ENCODE assay signal across 8 mouse cellular contexts in the genomic region with DNA sequence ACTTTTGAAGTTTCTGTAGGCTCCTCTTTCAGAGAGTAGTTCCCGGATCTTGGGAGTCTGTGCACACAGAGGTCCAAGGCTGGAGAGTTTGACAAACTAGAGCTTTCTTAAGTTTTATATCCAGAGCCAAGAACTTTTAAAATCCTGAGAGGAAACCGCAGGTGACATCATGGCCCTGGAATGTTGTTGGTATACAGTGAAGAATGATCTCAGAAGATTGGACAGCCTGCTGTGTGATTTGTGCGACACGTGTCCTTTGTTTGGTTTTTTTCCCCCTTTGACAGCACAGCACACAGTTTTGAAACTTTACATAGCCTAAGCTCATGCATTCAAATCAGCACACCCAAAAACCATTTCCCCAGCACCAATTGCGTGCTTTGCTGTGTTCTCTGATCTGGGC.
DNase-seq lines count a peak whose midpoint lies in the region; ATAC-seq and TF ChIP-seq lines count a peak whose summit lies in the region.

No protein-coding gene starts in this region.

- H3K9me3 ChIP-seq in limb, embryonic 12.5 days, result no peaks in the 10 kb centered on the region
- H3K9me3 ChIP-seq in midbrain, embryonic 10.5 days (replicated peaks), result no peaks in the 10 kb centered on the region

- H3K4me2 ChIP-seq in limb, embryonic 12.5 days, result no peak overlapping the region

- H3K9ac ChIP-seq in limb, embryonic 12.5 days (replicated peaks), result no peak overlapping the region

- no peaks in the 10 kb centered on the region for H3K36me3 ChIP-seq in C2C12 (ENCODE audit: control insufficient read depth, insufficient read depth)
- no peaks in the 10 kb centered on the region for H3K36me3 ChIP-seq in limb, embryonic 12.5 days
- no peaks in the 10 kb centered on the region for H3K36me3 ChIP-seq in midbrain, embryonic 10.5 days
- H3K36me3 ChIP-seq in thymus, adult 2 months (ENCODE audit: control insufficient read depth, insufficient read depth, low read length), result no peaks in the 10 kb centered on the region

- peaks cover 35% of the 10 kb centered on the region for H3K79me3 ChIP-seq in C2C12 (ENCODE audit: low read depth)

- peak; percentile 46 for DNase-seq in R1 (ENCODE audit: low read depth, low spot score)
- peak; percentile 43 for DNase-seq in gastrocnemius, postnatal 25 days
- DNase-seq in midbrain, embryonic 10.5 days (ENCODE audit: low spot score), result no peak
- no peak for DNase-seq in thymus, adult 2 months
- DNase-seq in c-Kit-positive CD71-positive TER-119-positive erythroid progenitor cells, embryonic 14.5 days (ENCODE audit: low spot score), result no peak
- no peak for DNase-seq in yolk sac, embryonic 10.5 days (ENCODE audit: low spot score)

- TF ChIP-seq POLR2A in thymus, adult 2 months (IDR thresholded peaks at IDR 0.05; ENCODE audit: control insufficient read depth, extremely low read depth, insufficient read depth, low read length, poor library complexity), result no peak

- H3K27ac ChIP-seq in limb, embryonic 12.5 days, result peak overlapping the region; percentile 62
- H3K27ac ChIP-seq in midbrain, embryonic 10.5 days (replicated peaks), result no peak overlapping the region
- H3K27ac ChIP-seq in thymus, adult 2 months (ENCODE audit: control insufficient read depth, insufficient read depth, low read length), result no peak overlapping the region

- H3K79me2 ChIP-seq in C2C12 (ENCODE audit: control insufficient read depth, insufficient read depth), result peaks cover 97% of the 10 kb centered on the region

- TF ChIP-seq CTCF in C2C12 (IDR thresholded peaks at IDR 0.05; ENCODE audit: control insufficient read depth, insufficient read depth, insufficient read length), result no peak
- TF ChIP-seq CTCF in thymus, adult 2 months (IDR thresholded peaks at IDR 0.05; ENCODE audit: borderline replicate concordance, control insufficient read depth, extremely low read depth, insufficient read depth, low read length, poor library complexity), result no peak

- no peak for ATAC-seq in limb, embryonic 12.5 days (ENCODE audit: insufficient number of reproducible peaks, insufficient read depth, low FRiP score, low TSS enrichment, low read depth)

- peaks cover 36% of the 10 kb centered on the region for H3K4me1 ChIP-seq in limb, embryonic 12.5 days (replicated peaks)
- peaks cover 20% of the 10 kb centered on the region for H3K4me1 ChIP-seq in midbrain, embryonic 10.5 days
- no peaks in the 10 kb centered on the region for H3K4me1 ChIP-seq in thymus, adult 2 months (replicated peaks; ENCODE audit: control insufficient read depth, insufficient read depth, low read length)

- no peak overlapping the region for H3K4me3 ChIP-seq in C2C12 (ENCODE audit: insufficient read depth, poor library complexity, severe bottlenecking)
- H3K4me3 ChIP-seq in limb, embryonic 12.5 days (replicated peaks), result no peak overlapping the region
- no peak overlapping the region for H3K4me3 ChIP-seq in midbrain, embryonic 10.5 days
- H3K4me3 ChIP-seq in thymus, adult 2 months (ENCODE audit: control insufficient read depth, insufficient read depth, low read length), result no peak overlapping the region

- no peaks in the 10 kb centered on the region for H3K27me3 ChIP-seq in C2C12 (ENCODE audit: control insufficient read depth, insufficient read depth, insufficient read length)
- no peaks in the 10 kb centered on the region for H3K27me3 ChIP-seq in limb, embryonic 12.5 days
- no peaks in the 10 kb centered on the region for H3K27me3 ChIP-seq in midbrain, embryonic 10.5 days (ENCODE audit: low read depth, poor library complexity, severe bottlenecking)
- H3K27me3 ChIP-seq in thymus, adult 2 months (ENCODE audit: control insufficient read depth, insufficient read depth, low read length), result no peaks in the 10 kb centered on the region

- H3ac ChIP-seq in C2C12 (ENCODE audit: control insufficient read depth, insufficient read length, low read depth), result no peak overlapping the region

- whole genome bisulfite sequencing in limb, embryonic 12.5 days, result 68% methylated on average over 5 of the region's 5 CpGs
- 80% methylated on average over 5 of the region's 5 CpGs for WGBS in midbrain, embryonic 10.5 days
- 87% methylated on average over 5 of the region's 5 CpGs for WGBS in thymus, adult 2 months

TF ChIP-seq in C2C12, 6 proteins besides CTCF, POLR2A, EP300 and RAD21:
- peak; percentile 6 for TF ChIP-seq FOSL1 (IDR thresholded peaks at IDR 0.05; ENCODE audit: insufficient read depth, low read length, poor library complexity, severe bottlenecking)
- TF ChIP-seq USF1 (IDR thresholded peaks at IDR 0.05; ENCODE audit: low read depth), result peak; percentile 84
- TF ChIP-seq CEBPB (IDR thresholded peaks at IDR 0.05; ENCODE audit: low read depth), result no peak
- TF ChIP-seq MAX (IDR thresholded peaks at IDR 0.05), result peak; percentile 98

Comparison
In these comparisons a context has a peak if more than half of its experiments do, and no peak if none do; other contexts are left out.
1. DNase-seq: peak in R1 (single experiment) and gastrocnemius, postnatal 25 days (single experiment); none in midbrain, embryonic 10.5 days (single experiment), thymus, adult 2 months (single experiment), c-Kit-positive CD71-positive TER-119-positive erythroid progenitor cells, embryonic 14.5 days (single experiment) and yolk sac, embryonic 10.5 days (single experiment).